Mouse (Mus musculus) adrenal gland (tissue): ENCODE results near the gene Dcun1d1.

Experiments used
- intact Hi-C: fragments of 180-260 bp; cut with DNase I; formaldehyde crosslinking; loops from one replicate; pipeline ENCODE4 v1.15.1; 2025

Gene Dcun1d1

DNA sequence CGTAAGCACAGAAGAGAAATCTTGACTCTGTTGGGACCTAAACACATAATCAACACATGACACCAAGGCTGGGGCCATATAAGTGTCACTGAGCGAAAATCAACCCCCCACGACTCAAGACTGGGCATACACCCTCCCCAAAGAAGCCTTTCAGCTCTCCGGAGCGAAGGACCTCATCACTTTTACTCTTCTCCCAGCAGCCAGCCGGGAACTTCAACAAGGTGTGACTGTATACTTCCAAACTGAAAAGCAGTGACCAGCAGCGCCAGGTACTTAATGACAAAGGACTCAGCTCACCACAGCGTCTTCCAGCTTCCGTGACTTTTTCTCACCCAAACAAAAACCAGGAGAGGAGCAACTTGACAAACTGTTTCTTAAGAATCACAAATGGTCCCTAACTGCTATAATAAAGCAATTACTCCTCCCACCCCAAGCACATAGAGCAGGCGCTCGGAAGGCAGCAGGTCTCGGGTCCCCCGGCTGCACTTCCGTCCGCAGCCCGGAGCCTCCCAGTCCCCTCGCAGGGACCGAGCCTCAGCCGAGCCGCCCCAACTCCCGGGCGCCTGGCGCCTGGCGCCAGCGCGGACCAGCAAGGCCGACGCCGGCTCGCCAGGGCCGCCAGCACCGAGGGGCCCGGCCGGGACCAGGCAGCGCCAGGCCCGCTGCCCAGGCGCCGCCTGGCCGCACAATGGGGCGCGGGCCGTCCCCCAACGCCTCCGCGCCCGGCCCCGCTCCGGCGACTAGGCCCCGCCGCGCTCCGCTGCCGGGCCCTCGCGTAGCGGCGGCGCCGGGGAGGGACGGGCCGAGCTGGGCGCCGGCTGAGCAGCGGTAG, 5.1 kb downstream of the Dcun1d1 start:
- intact Hi-C loops = loop anchor here (5.0 kb wide), 1 partner anchor 45 kb away; no protein-coding TSS in a partner anchor

DNA sequence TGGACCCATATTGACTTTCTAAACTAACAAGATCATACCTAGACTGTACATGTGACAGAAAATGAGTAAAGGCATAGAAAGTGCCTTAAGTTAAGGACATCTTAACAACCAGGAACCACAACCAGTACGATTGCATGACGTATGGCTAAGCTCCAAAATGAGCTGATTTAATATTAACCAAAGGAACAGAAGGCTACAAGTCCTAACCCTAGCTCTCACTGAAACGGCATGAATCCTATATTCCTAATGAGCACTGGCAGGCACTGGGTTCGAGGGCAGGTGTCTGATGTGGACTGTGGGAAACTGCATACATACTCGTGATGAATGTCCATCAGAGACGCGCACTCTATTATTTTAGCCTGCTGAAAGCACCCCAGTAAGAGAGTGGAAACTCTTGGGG, 5.9 kb downstream of the Dcun1d1 start:
- intact Hi-C loops = loop anchor here (5.0 kb wide), 1 partner anchor 44 kb away; no protein-coding TSS in a partner anchor

DNA sequence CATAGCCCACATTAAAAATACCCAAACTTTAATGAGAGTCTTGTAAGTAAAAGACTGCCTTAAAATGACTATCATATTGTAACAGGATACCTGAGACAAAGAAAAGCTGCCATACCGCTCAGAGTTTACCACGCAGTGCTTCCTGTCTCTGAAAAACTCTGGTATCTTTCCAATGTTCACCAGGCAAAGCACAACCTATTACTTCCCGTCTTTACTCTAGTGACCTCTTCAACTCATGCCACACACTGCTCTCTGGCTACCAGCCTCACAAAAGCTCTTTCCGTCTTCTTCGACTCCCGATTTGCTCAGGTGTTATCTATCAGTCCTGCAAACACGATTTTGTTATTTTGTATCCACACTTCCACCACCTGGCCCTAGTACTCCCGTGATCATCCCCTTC, 7.4 kb downstream of the Dcun1d1 start:
- intact Hi-C loops = loop anchor here (5.0 kb wide), 1 partner anchor 43 kb away; no protein-coding TSS in a partner anchor

DNA sequence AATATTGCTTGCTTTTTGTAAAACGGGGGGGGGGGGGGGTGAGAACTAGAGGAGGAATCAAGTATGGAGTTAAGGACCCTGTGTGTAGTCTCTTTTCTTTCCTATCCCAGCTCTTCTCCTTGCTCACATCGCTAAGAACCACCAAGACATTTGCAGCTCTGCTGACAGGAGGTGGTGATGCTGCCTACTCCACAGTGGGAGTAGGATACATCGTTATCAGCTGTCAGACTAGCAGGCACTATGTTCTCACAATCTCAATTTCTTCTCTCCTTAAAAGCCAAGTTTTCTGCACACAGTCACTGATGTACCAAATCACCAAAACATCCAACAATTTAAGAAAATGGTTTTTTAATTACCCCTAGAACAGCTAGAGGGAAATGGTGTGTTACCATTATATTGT, 7.8 kb downstream of the Dcun1d1 start:
- intact Hi-C loops = no loop called here

DNA sequence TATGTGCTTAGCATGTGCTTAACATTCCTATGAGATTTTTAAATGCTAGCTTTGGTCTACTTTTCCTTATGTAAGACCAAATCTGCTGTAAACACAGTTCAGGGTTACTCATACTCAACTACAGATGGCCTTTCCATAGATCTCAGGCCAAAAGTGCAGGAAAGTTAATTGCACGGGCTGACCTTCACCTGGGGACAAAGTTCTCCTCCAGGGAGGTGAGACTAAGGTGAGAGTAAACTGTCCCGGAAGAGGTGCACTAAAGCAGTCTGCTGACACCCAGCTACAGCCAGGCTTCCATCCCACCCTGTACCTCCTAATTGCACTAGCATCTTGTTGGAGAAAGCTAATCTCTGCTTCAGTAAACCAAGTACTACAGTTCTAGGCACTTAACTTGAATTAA, 11.4 kb downstream of the Dcun1d1 start:
- intact Hi-C loops = no loop called here

DNA sequence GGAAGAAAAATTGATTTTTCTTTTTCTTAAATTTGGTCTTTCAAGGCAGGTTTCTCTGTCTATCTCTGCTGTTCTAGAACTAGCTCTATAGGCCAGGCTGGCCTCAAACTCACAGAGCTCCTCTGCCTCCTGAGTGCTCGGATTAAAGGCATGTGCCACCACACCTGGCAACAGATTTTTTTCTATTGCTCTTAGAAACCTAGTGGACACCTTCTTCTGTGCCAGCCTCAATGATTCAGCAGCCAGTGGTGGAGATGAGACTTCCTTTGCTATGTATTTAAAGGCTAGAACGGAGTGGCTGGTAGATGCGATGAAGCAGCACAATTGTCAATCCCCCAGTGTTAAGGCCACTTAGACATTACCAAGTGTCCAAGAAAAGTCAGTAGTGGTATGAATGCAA, 13.2 kb downstream of the Dcun1d1 start:
- intact Hi-C loops = no loop called here

DNA sequence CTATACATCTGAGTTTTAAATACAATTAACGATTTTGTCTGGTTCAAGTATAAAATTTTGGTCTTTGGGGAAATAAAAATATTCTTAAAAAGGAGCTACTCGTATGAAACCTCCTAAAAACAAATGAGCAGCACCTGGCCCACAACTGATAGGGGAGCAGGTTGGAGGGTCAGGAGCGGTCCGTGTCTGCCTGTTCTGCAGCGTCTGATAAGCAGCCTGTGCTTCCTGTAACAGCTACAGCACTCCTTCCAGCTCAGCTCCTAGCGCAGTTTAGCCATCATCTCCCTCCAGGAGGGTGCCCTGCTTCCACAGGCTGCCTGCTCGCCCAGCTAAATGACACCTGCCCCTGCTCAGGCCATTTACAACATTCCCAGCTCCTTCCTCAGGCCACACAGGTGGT, 13.8 kb downstream of the Dcun1d1 start:
- intact Hi-C loops = no loop called here

DNA sequence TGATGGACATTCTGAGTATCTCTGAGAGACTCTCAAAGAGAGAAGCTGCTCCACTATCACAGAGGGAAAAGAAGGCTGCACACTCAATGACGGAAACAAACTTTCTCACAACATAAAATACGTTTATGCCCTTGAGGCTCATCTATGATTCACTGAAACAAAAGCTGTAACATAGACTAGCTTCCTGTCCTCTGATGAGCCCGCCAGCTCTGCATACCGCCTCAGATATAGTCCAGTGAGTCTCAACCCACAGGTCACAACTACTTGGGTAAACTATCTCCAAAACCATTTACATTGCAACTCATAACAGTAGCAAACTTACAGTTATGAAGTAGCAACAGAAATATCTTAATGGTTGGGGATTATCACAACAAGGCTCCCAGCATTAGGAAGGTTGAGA, 14.7 kb downstream of the Dcun1d1 start:
- intact Hi-C loops = no loop called here

DNA sequence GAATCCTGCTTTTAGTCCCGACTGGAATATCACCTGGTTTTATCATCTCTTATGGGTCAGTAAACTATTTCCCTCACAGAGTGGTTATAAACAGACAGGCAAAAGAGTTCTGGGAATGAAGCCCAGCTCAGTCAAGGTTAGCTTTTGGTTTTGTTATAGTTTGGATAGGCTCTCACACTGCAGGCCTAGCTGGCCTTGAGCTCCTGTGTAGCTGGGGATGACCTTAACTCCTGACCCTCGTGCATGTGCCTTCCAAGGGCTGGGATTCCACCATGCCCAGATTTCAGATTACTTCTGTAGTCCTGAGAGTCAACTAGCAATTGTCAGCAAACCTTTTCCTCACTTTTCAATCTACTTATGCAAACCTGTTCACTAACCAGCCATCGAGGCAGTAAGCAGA, 19.0 kb downstream of the Dcun1d1 start:
- intact Hi-C loops = no loop called here

DNA sequence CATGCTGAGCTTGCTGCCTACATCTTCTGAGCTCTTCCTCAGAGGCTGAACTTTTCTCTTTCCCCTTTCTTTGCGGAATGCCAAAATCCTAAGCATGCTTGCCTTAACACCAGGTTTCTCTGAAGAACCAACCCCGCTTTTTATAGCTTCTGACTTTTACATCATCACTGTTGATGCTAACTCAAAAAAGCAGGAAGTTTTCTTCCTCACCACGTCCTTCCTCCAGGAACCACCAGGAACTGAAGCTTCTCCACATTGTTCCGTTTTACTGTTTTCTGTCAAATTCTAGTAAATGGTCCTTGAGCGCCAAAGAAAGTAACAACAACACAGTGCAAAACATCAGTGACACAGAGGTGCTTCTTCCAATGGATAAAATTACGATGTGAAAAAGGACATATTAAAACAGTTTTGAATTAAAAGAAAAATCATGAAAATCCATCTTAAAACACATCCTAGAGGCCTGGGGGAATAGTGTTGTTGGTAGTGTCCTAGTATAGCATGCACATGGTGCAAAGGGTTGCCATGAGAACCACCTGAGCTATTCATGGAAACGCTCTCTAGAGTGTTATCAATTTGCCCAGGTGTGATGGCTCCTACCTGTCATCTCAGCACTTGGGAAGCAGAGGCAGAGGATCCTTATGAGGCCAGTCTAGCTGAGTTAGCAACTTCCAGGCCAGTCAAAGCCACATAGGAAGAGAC, 28.1 kb downstream of the Dcun1d1 start:
- intact Hi-C loops = no loop called here

DNA sequence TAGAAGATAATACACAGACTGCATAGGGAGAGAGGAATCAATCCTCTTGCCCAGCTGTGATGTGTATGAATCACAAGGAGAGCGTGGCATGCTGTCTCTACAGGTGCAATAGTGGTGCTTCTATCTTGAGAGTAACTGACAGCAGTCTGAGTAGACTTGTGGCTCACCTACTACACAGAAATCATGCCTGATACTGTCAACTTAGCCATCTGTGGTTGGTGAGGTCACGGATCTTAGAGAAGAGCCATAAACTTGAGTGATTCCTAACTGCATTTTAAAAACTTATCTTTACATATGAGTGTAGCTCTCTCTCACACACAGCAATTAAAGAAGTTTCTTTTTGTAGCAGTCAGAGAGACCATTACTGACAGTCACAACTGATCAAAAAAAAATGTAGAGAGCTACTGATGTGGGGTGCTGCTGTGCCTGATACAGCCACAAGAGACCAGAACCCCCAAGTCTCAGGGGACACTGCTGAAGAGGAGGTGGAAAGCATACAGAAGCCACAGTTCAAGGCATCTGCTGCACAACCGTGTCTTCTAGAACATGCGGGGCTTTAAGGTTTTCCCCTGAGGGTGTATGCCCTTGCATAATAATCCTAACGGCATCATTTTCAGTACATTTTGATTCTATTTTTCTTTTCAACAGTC, 36.6 kb downstream of the Dcun1d1 start:
- intact Hi-C loops = no loop called here

DNA sequence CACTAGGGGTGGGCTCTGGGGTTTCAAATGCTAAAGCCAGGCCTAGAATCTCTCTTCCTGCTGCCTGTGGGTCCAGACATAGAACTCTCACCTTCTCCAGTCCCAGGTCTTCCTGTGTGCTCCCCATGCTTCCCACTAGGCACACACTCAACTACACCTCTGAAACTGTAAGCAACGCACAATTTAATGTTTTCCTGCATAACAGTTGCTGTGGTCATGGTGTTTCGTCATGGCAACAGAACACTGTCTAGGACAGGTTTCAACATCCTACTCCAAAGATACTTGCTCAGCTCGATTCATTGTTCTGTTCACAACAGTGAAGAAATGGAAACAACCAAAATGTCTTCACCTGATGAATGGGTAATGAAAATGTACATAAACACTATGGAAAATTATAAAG, 38.1 kb downstream of the Dcun1d1 start:
- intact Hi-C loops = no loop called here

DNA sequence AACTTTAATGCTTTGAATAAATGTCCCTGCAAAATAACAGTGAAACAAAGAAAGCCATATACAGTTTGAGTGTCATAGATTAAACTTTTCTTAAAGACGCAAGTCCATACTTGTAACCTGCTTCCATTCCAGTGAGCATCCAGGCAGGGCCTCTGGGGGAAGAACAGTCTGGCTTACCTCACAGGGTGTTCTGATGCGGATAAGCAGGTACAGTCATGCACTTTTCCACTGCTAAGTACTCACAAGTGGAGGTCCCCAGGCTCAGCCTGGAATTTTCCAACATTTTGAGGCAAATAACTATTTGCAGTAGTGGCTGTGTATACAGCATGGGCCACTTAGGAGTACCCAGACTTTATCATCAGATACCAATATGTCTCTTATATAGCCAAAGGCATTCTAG, 39.3 kb downstream of the Dcun1d1 start:
- intact Hi-C loops = no loop called here

DNA sequence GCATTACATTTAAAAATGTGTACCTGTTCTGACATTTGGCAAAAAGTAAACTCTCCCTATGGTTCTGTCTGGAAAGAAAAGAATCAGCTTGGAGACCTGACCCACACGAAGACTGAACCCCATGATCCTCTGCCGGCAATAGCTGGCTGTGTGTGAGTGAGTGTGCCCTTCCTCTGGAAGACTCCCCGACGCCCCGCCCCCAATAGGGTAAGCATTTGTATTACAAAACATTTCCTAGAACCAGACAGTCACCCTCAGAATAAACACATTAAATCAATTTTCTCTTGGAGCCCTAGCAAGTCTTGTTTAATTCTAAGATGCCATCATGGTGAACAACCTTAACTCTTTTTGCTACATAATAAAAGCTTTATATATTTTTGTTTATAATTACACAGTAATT, 44.1 kb downstream of the Dcun1d1 start:
- intact Hi-C loops = no loop called here

DNA sequence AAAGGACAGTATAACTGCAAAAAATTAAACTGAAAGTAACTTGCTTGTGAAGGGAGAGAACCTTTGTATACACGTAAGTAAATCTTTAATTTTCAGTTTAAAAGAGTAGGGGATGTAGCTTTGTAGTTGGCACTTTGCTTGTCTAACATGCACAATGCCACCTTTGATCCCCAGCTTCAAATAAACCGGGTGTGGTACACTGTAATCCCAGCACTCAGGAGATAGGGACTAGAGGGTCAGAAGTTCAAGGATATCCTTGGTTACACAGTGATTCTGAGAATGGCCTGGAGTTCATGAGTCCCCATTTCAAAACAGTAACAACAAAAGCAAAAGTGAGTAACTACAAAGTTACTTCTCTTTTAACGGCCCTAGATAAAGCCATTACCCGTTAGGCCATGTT, 46.1 kb downstream of the Dcun1d1 start:
- intact Hi-C loops = no loop called here

DNA sequence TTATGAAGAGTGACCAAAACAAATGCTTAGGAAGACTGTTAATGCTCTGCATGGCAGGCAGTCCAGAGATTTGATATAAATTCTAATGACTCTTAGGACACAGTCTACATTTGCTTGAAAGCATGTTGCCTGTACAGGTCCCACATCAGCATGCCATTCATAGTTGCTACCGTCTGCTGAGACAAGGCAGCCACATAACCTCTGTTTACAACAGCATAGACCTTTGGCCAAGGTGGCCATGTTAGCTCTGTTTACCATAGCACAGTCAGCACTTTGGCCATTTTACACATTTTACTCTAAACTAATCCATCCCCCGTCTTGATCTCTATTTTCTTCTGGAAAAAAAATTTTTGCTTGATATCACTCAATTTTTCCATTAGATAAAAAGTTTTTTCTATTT, 47.7 kb downstream of the Dcun1d1 start:
- intact Hi-C loops = loop anchor here (5.0 kb wide), 1 partner anchor 43 kb away; no protein-coding TSS in a partner anchor

DNA sequence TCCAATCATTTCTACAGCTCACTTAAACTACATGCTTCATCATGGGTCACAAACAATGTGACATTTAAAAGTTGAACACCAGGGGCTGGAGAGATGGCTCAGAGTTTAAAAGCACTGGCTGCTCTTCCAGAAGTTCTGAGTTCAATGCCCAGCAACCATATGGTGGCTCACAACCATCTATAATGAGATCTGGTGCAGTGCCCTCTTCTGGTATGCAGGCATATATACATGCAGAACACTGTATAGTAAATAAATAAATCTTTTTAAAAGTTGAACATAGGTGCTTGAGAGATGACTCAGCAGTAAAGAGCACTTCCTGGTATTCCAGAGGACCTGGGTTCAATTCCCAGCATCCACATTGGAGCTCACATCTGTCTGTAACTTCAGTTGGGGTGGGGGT, 54.0 kb downstream of the Dcun1d1 start:
- intact Hi-C loops = no loop called here

DNA sequence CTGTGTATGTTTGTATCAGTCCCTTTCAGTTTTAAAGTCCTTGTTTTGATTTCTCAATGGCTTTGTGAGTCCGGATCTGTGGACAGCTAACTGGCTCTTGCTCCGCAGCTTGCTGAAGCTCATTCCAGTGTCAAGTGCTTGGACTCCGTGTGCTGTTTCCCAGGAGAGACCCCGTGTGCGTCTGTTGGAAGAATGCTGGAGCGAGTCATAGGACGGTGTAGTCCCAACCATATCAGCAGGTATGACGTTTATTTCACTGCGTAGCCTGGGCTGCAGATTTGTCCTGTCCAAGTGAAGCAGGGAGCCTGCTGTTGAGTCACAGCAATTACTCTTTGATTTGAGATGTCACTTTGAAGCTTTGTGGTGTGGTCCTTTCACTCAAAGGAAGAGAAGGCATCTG, 87.9 kb downstream of the Dcun1d1 start:
- intact Hi-C loops = no loop called here
